Mouse (Mus musculus) heart, postnatal 25 days (tissue): Measurements from ENCODE around the gene Entpd6. TPM values are rescaled to one million over a fixed set of nuclear protein-coding genes. Genes with fewer than 3 reads are reported as not detected.

ENCODE experiments used
- DNase-seq: peaks from one replicate; pipeline ENCODE4 v3.0.0; 2022; ENCODE audit warnings: low spot score
- intact Hi-C: fragments of 180-260 bp; cut with DNase I; formaldehyde crosslinking; loops from one replicate; pipeline ENCODE4 v1.15.1; 2025
- total RNA-seq, 2 experiments: library from RNA; stranded (reverse); gene quantifications; 2 replicates each; pipeline ENCODE4 v1.2.3; 2021

The Entpd6 gene
- total RNA-seq, 2 experiments from 2014 or later: 16.1 to 16.6 TPM

DNA sequence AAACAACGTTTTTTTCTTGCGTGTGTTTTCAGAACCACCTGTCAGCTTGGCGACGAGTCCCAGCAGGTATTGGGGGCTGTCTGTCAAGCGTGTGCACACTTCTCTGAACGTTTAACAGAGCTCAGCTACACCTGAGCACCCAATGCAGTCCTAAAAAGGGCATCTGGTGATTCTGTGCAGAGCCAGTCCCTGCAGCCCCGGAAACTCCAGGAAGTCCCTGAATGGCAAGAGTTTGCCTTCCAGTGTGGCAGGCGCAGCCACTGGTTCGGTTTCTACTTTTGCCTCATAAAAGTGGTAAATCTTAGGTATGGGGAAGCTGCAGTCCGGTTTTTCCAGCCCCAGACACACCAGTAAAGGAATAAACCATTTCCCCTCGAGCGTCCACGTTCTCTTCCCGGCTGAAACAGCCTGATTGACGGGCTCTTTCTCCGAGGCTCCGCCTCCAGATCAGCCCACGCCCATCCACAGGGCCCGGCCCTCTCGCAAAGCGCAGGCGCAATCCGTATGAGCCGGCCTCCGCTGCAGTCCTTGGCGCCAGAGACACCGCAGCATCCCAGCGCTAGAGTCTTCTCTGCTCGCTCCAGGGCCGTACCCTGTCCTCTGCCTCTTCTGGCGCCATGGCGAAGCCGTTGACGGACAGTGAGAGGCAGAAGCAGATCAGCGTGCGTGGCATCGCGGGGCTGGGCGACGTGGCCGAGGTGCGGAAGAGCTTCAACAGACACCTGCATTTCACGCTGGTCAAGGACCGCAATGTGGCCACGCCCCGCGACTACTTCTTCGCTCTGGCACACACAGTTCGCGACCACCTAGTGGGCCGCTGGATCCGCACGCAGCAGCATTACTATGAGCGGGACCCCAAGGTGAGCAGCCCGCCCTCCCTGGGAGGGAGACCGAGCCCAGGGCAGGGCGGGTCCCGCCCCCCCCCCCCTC is 37.7 kb downstream of the Entpd6 start, which contains the start of gene Pygb:
Pygb (plus strand) TSS at position 485 of the 930 bp plus-strand sequence.
- peak; percentile 69 for DNase-seq
- intact Hi-C loops: loop anchor here (2.0 to 5.0 kb wide), 2 partner anchors 38 to 119 kb away; partner anchors contain the start of genes Acss1 and Entpd6

GRCm38 (mm10) chr2:150787234-150787771 is 38.5 kb downstream of the Entpd6 start:
- DNase-seq: no peak
- intact Hi-C loops: loop anchor here (2.0 to 5.0 kb wide), 2 partner anchors 39 to 120 kb away; partner anchors contain the start of genes Acss1 and Entpd6

- intact Hi-C loops: loop anchor here (5.0 kb wide), 1 partner anchor 122 kb away; the partner anchor contains the start of gene Acss1
- peak; percentile 74 for DNase-seq
These were observed 40.1 kb downstream of the Entpd6 start for GRCm38 (mm10) chr2:150788768-150789550.

- intact Hi-C loops: no loop called here
- no peak for DNase-seq
These were observed 44.5 kb downstream of the Entpd6 start for GRCm38 (mm10) chr2:150793320-150793719.

- no peak for DNase-seq
- intact Hi-C loops: no loop called here
These were observed 49.2 kb downstream of the Entpd6 start for GRCm38 (mm10) chr2:150798084-150798483.

DNA sequence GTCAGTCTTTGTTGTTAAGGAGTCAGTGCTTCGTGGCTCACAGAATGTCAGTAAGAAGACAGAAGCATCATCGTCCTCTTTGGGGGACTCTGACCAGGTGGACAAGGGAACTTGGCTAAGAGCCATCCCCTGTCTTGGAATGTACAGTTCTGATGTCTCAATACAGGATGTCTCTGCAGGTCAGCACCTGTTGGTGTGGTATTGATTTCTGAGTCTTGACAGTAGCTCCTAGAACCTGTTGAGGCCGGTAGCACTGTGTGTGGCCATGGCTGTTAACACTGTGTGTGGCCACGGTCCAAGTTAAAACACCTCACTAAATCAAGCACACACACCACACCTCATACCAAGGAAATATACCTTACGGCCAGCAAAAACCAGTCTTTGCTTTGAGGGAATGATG is 51.8 kb downstream of the Entpd6 start:
- intact Hi-C loops: loop anchor here (5.0 kb wide), 1 partner anchor 123 kb away; no protein-coding TSS in a partner anchor

DNA sequence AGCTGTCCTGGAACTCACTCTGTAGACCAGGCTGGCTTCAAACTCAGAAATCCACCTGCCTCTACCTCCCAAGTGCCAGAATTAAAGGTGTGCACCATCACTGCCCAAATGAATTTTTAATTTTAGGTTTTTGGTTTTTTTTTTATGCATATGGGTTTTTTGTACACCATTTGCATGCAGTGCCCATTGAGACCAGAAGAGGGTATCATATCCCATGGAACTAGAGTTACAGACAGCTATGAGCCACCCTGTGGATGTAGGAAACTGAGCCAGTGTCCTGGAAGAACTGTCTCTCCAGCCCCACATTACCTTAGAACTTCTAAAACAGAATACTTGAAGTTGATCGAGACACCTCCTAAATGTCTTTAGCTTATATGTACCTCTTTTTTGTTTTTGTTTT is 54.2 kb downstream of the Entpd6 start:
- intact Hi-C loops: loop anchor here (5.0 kb wide), 1 partner anchor 126 kb away; no protein-coding TSS in a partner anchor
- no peak for DNase-seq

More for the DNA sequence above, 51.8 kb downstream of the Entpd6 start:
- DNase-seq: no peak

- DNase-seq: no peak
- intact Hi-C loops: loop anchor here (5.0 kb wide), 1 partner anchor 194 kb away; no protein-coding TSS in a partner anchor
These were observed 59.5 kb downstream of the Entpd6 start for GRCm38 (mm10) chr2:150808381-150808780.

GRCm38 (mm10) chr2:150808812-150809211 is 60.0 kb downstream of the Entpd6 start:
- intact Hi-C loops: loop anchor here (5.0 kb wide), 1 partner anchor 193 kb away; no protein-coding TSS in a partner anchor

DNA sequence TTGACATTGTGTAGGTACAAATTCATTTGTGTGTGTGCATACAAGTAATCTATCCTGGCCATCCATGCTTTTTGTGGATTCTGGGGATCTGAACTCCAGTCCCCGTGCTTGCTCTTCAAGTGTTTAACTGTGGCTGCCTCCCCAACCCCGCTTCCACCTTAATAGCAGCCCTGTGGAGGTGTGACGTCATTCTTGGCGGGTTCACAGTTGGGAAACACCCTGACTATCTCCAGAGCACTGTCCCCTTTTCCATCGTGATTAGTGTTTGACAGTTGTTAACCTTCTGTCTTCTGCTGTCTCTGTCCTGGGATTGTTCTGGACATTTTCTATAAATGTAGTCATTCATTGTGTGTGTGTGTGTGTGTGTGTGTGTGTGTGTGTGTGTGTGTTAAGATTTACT is 61.8 kb downstream of the Entpd6 start:
- intact Hi-C loops: no loop called here
- DNase-seq: no peak

More at GRCm38 (mm10) chr2:150808812-150809211, 60.0 kb downstream of the Entpd6 start:
- DNase-seq: no peak

- intact Hi-C loops: no loop called here
- DNase-seq: no peak
These were observed 64.0 kb downstream of the Entpd6 start for GRCm38 (mm10) chr2:150812816-150813215.

DNA sequence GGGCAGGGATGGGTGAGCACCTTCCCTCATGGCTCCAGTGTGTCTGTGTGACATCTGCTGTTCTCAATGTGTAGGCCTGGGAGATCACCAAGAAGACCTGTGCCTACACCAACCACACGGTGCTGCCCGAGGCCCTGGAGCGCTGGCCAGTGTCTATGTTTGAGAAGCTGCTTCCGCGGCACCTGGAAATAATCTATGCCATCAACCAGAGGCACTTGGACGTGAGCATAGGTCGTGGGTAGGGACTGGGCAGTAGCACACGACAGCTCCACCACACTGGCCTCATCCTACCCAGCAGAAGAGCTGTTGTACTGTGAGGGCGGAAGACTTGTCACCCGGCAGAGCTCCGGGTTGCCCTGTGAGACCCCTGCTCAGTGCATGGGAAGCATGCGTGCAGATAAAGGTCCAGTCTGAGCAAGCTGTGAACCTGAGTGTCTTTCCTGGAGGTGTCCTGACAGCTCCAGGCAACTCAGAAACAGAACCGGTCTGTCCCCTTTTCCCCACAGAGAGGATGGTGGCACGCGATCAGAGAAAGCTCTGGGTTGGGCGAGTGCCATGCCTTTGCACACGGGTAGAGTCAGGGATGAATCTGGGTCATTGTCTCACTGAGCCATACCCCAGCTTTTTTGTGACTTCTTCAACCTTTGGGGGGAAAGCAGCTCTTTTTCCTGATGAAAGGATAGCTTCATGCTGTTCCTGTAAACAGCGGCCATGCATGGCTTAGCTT is 68.0 kb downstream of the Entpd6 start:
- intact Hi-C loops: no loop called here
- no peak for DNase-seq

DNA sequence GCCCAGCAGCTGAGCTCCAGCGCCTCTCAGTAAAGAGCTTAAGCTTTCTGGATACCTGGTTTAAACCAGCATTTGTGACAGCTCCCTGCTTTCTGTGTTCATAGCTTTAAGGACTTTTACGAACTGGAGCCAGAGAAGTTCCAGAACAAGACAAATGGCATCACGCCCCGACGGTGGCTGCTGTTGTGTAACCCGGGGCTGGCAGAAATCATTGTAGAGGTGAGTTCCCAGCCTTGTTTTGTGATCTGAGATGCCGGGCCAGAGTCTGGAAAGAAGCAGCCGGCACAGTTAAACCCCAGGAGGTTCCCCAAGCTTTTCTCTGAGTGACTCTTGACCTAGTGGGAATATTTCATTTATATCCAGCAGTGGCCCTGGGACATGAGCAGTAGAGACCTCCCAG is 69.9 kb downstream of the Entpd6 start:
- no peak for DNase-seq
- intact Hi-C loops: no loop called here

- intact Hi-C loops: no loop called here
- DNase-seq: no peak
These were observed 71.9 kb downstream of the Entpd6 start for GRCm38 (mm10) chr2:150820720-150821119.

Other genes with a start within 250 kb of the Entpd6 start
- not detected for gene Cst7, start 178.6 kb upstream of the Entpd6 start, total RNA-seq
- 10 to 100 TPM; 52.0 to 55.7 TPM for gene Apmap, start 140.5 kb upstream of the Entpd6 start, total RNA-seq
- 100 to 1,000 TPM; 217 to 247 TPM for gene Acss1, start 80.5 kb upstream of the Entpd6 start, total RNA-seq
- under 1 TPM in 1 of 2 experiments, not detected in 1; 0.10 TPM for gene Vsx1, start 59.7 kb upstream of the Entpd6 start, total RNA-seq
- 100 to 1,000 TPM; 444 to 470 TPM for gene Pygb, start 37.7 kb downstream of the Entpd6 start, total RNA-seq
- gene Abhd12, start 155.7 kb downstream of the Entpd6 start, total RNA-seq: 10 to 100 TPM; 42.5 to 44.5 TPM
- gene Gins1, start 156.4 kb downstream of the Entpd6 start, total RNA-seq: 1 to 10 TPM; 2.3 to 3.0 TPM